Mouse (Mus musculus) limb, embryonic 13.5 days (tissue): ENCODE measurements around the gene Hacd2. TPM values are rescaled to one million over a fixed set of nuclear protein-coding genes. Genes with fewer than 3 reads are reported as not detected.

ENCODE experiments used
- ATAC-seq: fragments of 200-750 bp; cut with Nextera tagmentation; 2 replicates; pipeline ENCODE4 v1.8.0; 2017; ENCODE audit warnings: low read depth, moderate number of reproducible peaks, moderate TSS enrichment; ENCODE audit not compliant: low FRiP score
- H3K27ac ChIP-seq: fragments of 300-500 bp; sonication (generic); 2 replicates; pipeline ENCODE4 v1.5.1; 2015; ENCODE audit warnings: inconsistent platforms, mild to moderate bottlenecking, moderate library complexity
- H3K27me3 ChIP-seq: fragments of 300-500 bp; sonication (generic); 2 replicates; pipeline ENCODE4 v1.6.1; 2015; ENCODE audit warnings: mild to moderate bottlenecking, inconsistent platforms
- H3K36me3 ChIP-seq: fragments of 300-500 bp; sonication (generic); 2 replicates; pipeline ENCODE4 v1.6.1; 2015; ENCODE audit warnings: inconsistent platforms, mild to moderate bottlenecking, moderate library complexity
- H3K4me1 ChIP-seq: fragments of 300-500 bp; sonication (generic); 2 replicates; pipeline ENCODE4 v1.6.1; 2015; ENCODE audit warnings: inconsistent platforms
- H3K4me2 ChIP-seq: fragments of 300-500 bp; sonication (generic); replicated peaks from 2 replicates; pipeline ENCODE4 v1.6.1; 2015; ENCODE audit warnings: inconsistent platforms, mild to moderate bottlenecking, moderate library complexity
- H3K4me3 ChIP-seq: fragments of 300-500 bp; sonication (generic); 2 replicates; pipeline ENCODE4 v1.5.1; 2015; ENCODE audit warnings: moderate library complexity, mild to moderate bottlenecking, inconsistent platforms
- H3K9ac ChIP-seq: fragments of 300-500 bp; sonication (generic); 2 replicates; pipeline ENCODE4 v1.6.1; 2015; ENCODE audit warnings: mild to moderate bottlenecking, inconsistent platforms
- H3K9me3 ChIP-seq: fragments of 300-500 bp; sonication (generic); 2 replicates; pipeline ENCODE4 v1.6.1; 2016; ENCODE audit warnings: inconsistent platforms
- WGBS: fragments of 180-500 bp; shearing (Covaris S2); methylation state at CpG from one replicate; pipeline ENCODE4 v1.1.7; 2015; 5-methylcytosine and 5-hydroxymethylcytosine counted together
- polyA plus RNA-seq: library from polyadenylated mRNA; unstranded; fragments of >200 nt; fragmentation: Nextera tagmentation; extraction: Ambion mirVana; gene quantifications from 2 replicates; pipeline ENCODE4 v1.2.1, GENCODE M21; 2015

The Hacd2 gene
- polyA plus RNA-seq, 1 experiment from 2014 or later: 79.2 TPM

GRCm38 (mm10) chr16:35109156-35109555 lies 86.9 kb downstream of the Hacd2 start:
- ATAC-seq: peak; percentile 29; the same call in 1 of the 2 replicates
- Histone ChIP-seq H3K4me1 (peaks cover 53% of the 10 kb centered on the region), H3K27me3 (no peaks in the 10 kb centered on the region), H3K27ac (peak overlapping the region; percentile 71; the same call in 1 of the 2 replicates), H3K9ac (no peak overlapping the region), H3K9me3 (no peaks in the 10 kb centered on the region), H3K4me3 (no peak overlapping the region), H3K4me2 (0 out of 2 replicates have a peak overlapping the region, but pooled peaks have one; percentile 11), H3K36me3 (0 out of 2 replicates have a peak, but pooled peaks cover 4% of the 10 kb centered on the region)
- 28% methylated on average over 8 of the region's 8 CpGs for WGBS

- H3K27ac ChIP-seq: peak overlapping the region; percentile 71
- H3K9ac ChIP-seq: no peak overlapping the region
- H3K9me3 ChIP-seq: no peaks in the 10 kb centered on the region
- 37% methylated on average over 7 of the region's 7 CpGs for WGBS
- H3K36me3 ChIP-seq: no peaks in the 10 kb centered on the region
- no peaks in the 10 kb centered on the region for H3K27me3 ChIP-seq
- no peak for ATAC-seq
- H3K4me1 ChIP-seq: peaks cover 58% of the 10 kb centered on the region
- H3K4me2 ChIP-seq: no peak overlapping the region
- H3K4me3 ChIP-seq: no peak overlapping the region
Measured at GRCm38 (mm10) chr16:35109656-35110291, 87.5 kb downstream of the Hacd2 start.

- H3K4me3 ChIP-seq: no peak overlapping the region
- no peak overlapping the region for H3K9ac ChIP-seq
- H3K9me3 ChIP-seq: no peaks in the 10 kb centered on the region
- 28% methylated on average over 10 of the region's 10 CpGs for WGBS
- H3K27me3 ChIP-seq: no peaks in the 10 kb centered on the region
- no peaks in the 10 kb centered on the region for H3K36me3 ChIP-seq
- 0 out of 2 replicates have a peak overlapping the region, but pooled peaks have one; percentile 3 for H3K27ac ChIP-seq
- peaks cover 54% of the 10 kb centered on the region for H3K4me1 ChIP-seq
- ATAC-seq: peak; percentile 80
- H3K4me2 ChIP-seq: peak overlapping the region; percentile 32
Measured at GRCm38 (mm10) chr16:35110410-35111142, 88.3 kb downstream of the Hacd2 start.

GRCm38 (mm10) chr16:35111143-35111620 lies 89.0 kb downstream of the Hacd2 start:
- H3K9me3 ChIP-seq: no peaks in the 10 kb centered on the region
- no peak for ATAC-seq
- WGBS: 61% methylated on average over 8 of the region's 8 CpGs

GRCm38 (mm10) chr16:35113496-35113895 lies 91.3 kb downstream of the Hacd2 start:
- Histone ChIP-seq H3K4me1 (peaks cover 33% of the 10 kb centered on the region), H3K27ac (no peak overlapping the region), H3K9me3 (no peaks in the 10 kb centered on the region), H3K27me3 (no peaks in the 10 kb centered on the region), H3K9ac (no peak overlapping the region), H3K4me2 (no peak overlapping the region), H3K4me3 (no peak overlapping the region), H3K36me3 (no peaks in the 10 kb centered on the region)
- 88% methylated on average over 5 of the region's 5 CpGs for WGBS
- no peak for ATAC-seq

More at GRCm38 (mm10) chr16:35111143-35111620, 89.0 kb downstream of the Hacd2 start:
- Histone ChIP-seq H3K4me3 (no peak overlapping the region), H3K36me3 (no peaks in the 10 kb centered on the region), H3K27ac (no peak overlapping the region), H3K4me1 (peaks cover 48% of the 10 kb centered on the region), H3K4me2 (no peak overlapping the region), H3K27me3 (no peaks in the 10 kb centered on the region), H3K9ac (no peak overlapping the region)

GRCm38 (mm10) chr16:35116328-35116956 lies 94.2 kb downstream of the Hacd2 start:
- Histone ChIP-seq H3K4me3 (no peak overlapping the region), H3K4me1 (peaks cover 10% of the 10 kb centered on the region), H3K36me3 (no peaks in the 10 kb centered on the region), H3K4me2 (no peak overlapping the region), H3K9ac (no peak overlapping the region), H3K27ac (no peak overlapping the region), H3K27me3 (no peaks in the 10 kb centered on the region), H3K9me3 (peaks cover 3% of the 10 kb centered on the region; the same call in 1 of the 2 replicates)
- no peak for ATAC-seq
- 80% methylated on average over 7 of the region's 7 CpGs for WGBS

- H3K36me3 ChIP-seq: no peaks in the 10 kb centered on the region
- peaks cover 3% of the 10 kb centered on the region; the same call in 1 of the 2 replicates for H3K9me3 ChIP-seq
- no peak for ATAC-seq
- no peak overlapping the region for H3K9ac ChIP-seq
- WGBS: 53% methylated on average over 7 of the region's 7 CpGs
- no peak overlapping the region for H3K4me3 ChIP-seq
- peaks cover 10% of the 10 kb centered on the region for H3K4me1 ChIP-seq
- no peak overlapping the region for H3K27ac ChIP-seq
- no peak overlapping the region for H3K4me2 ChIP-seq
- H3K27me3 ChIP-seq: no peaks in the 10 kb centered on the region
Measured at GRCm38 (mm10) chr16:35117436-35117835, 95.2 kb downstream of the Hacd2 start.

GRCm38 (mm10) chr16:35120603-35121002 lies 98.4 kb downstream of the Hacd2 start:
- Histone ChIP-seq H3K4me2 (no peak overlapping the region), H3K27me3 (no peaks in the 10 kb centered on the region), H3K9me3 (peaks cover 3% of the 10 kb centered on the region; the same call in 1 of the 2 replicates), H3K4me3 (no peak overlapping the region), H3K36me3 (no peaks in the 10 kb centered on the region), H3K4me1 (peaks cover 5% of the 10 kb centered on the region), H3K9ac (no peak overlapping the region), H3K27ac (no peak overlapping the region)
- ATAC-seq: no peak
- 76% methylated on average over 4 of the region's 4 CpGs for WGBS

GRCm38 (mm10) chr16:35127270-35127669 lies 105.0 kb downstream of the Hacd2 start:
- Histone ChIP-seq H3K4me3 (no peak overlapping the region), H3K27me3 (no peaks in the 10 kb centered on the region), H3K27ac (no peak overlapping the region), H3K4me1 (no peaks in the 10 kb centered on the region), H3K4me2 (no peak overlapping the region), H3K9ac (no peak overlapping the region), H3K9me3 (no peaks in the 10 kb centered on the region), H3K36me3 (no peaks in the 10 kb centered on the region)
- no peak for ATAC-seq
- 68% methylated on average over 5 of the region's 5 CpGs for WGBS

GRCm38 (mm10) chr16:35130172-35130571 lies 107.9 kb downstream of the Hacd2 start:
- no peak overlapping the region for H3K27ac ChIP-seq
- no peaks in the 10 kb centered on the region for H3K27me3 ChIP-seq
- no peak overlapping the region for H3K4me2 ChIP-seq
- H3K4me3 ChIP-seq: no peak overlapping the region
- no peaks in the 10 kb centered on the region for H3K4me1 ChIP-seq
- no peak overlapping the region for H3K9ac ChIP-seq
- no peak for ATAC-seq
- H3K36me3 ChIP-seq: no peaks in the 10 kb centered on the region
- H3K9me3 ChIP-seq: no peaks in the 10 kb centered on the region
- 70% methylated on average over 3 of the region's 3 CpGs for WGBS

- no peaks in the 10 kb centered on the region for H3K27me3 ChIP-seq
- H3K4me3 ChIP-seq: no peak overlapping the region
- H3K36me3 ChIP-seq: no peaks in the 10 kb centered on the region
- H3K9ac ChIP-seq: no peak overlapping the region
- peaks cover 13% of the 10 kb centered on the region for H3K4me1 ChIP-seq
- no peak overlapping the region for H3K27ac ChIP-seq
- no peak for ATAC-seq
- 75% methylated on average over 6 of the region's 6 CpGs for WGBS
- no peak overlapping the region for H3K4me2 ChIP-seq
- H3K9me3 ChIP-seq: no peaks in the 10 kb centered on the region
Measured at GRCm38 (mm10) chr16:35139416-35139815, 117.2 kb downstream of the Hacd2 start.
